Mouse (Mus musculus) forebrain, embryonic 14.5 days (tissue): ENCODE data around the gene Mgarp. TPM values are rescaled to one million over a fixed set of nuclear protein-coding genes. Genes with fewer than 3 reads are reported as not detected.
A peak's percentile ranks its signal among the peaks of the same experiment; 100 is the strongest.

Experiments
- ATAC-seq: fragments of 200-750 bp; cut with Nextera tagmentation; 2 replicates; pipeline ENCODE4 v1.8.0; 2017; ENCODE audit warnings: mild to moderate bottlenecking, moderate library complexity
- DNase-seq: peaks from one replicate; pipeline ENCODE4 v3.0.0-alpha.2; 2015; ENCODE audit warnings: low spot score
- H3K27ac ChIP-seq: fragments of 300-500 bp; sonication (generic); 2 replicates; pipeline ENCODE4 v1.5.1; 2014; ENCODE audit warnings: low read depth, mild to moderate bottlenecking, control low read depth, low read length, moderate library complexity
- H3K27me3 ChIP-seq: fragments of 300-500 bp; sonication (generic); replicated peaks from 2 replicates; pipeline ENCODE4 v1.6.1; 2014; ENCODE audit warnings: low read length, control low read depth, mixed read lengths; ENCODE audit not compliant: control insufficient read depth, insufficient read depth
- H3K36me3 ChIP-seq: fragments of 300-500 bp; sonication (generic); 2 replicates; pipeline ENCODE4 v1.6.1; 2014; ENCODE audit warnings: low read length, control low read depth; ENCODE audit not compliant: control insufficient read depth, insufficient read depth
- H3K4me1 ChIP-seq: fragments of 300-500 bp; sonication (generic); 2 replicates; pipeline ENCODE4 v1.6.1; 2014; ENCODE audit warnings: antibody characterized with exemption, low read length, control low read depth; ENCODE audit not compliant: control insufficient read depth, insufficient read depth
- H3K4me2 ChIP-seq: fragments of 300-500 bp; sonication (generic); 2 replicates; pipeline ENCODE4 v1.6.1; 2014; ENCODE audit warnings: mild to moderate bottlenecking, control low read depth, low read length
- H3K4me3 ChIP-seq: fragments of 300-500 bp; sonication (generic); 2 replicates; pipeline ENCODE4 v1.5.1; 2014; ENCODE audit warnings: low read depth, low read length, control low read depth
- H3K9ac ChIP-seq: fragments of 300-500 bp; sonication (generic); 2 replicates; pipeline ENCODE4 v1.6.1; 2014; ENCODE audit warnings: mild to moderate bottlenecking, low read length, control low read depth, moderate library complexity
- H3K9me3 ChIP-seq: fragments of 300-500 bp; sonication (generic); replicated peaks from 2 replicates; pipeline ENCODE4 v1.6.1; 2016; ENCODE audit warnings: low read length, control low read depth, mixed read lengths; ENCODE audit not compliant: control insufficient read depth
- WGBS: fragments of 180-500 bp; shearing (Covaris S2); extraction: QIAGEN DNeasy Blood & Tissue Kit; methylation state at CpG from one replicate; pipeline ENCODE4 v1.1.7; 2014; 5-methylcytosine and 5-hydroxymethylcytosine counted together
- polyA plus RNA-seq: library from polyadenylated mRNA; unstranded; fragments of >200 nt; fragmentation: Nextera tagmentation; extraction: Ambion mirVana; gene quantifications from 2 replicates; pipeline ENCODE4 v1.2.1, GENCODE M21; 2014

The Mgarp gene
- polyA plus RNA-seq, 1 experiment from 2014 or later, result 0.56 TPM

DNA sequence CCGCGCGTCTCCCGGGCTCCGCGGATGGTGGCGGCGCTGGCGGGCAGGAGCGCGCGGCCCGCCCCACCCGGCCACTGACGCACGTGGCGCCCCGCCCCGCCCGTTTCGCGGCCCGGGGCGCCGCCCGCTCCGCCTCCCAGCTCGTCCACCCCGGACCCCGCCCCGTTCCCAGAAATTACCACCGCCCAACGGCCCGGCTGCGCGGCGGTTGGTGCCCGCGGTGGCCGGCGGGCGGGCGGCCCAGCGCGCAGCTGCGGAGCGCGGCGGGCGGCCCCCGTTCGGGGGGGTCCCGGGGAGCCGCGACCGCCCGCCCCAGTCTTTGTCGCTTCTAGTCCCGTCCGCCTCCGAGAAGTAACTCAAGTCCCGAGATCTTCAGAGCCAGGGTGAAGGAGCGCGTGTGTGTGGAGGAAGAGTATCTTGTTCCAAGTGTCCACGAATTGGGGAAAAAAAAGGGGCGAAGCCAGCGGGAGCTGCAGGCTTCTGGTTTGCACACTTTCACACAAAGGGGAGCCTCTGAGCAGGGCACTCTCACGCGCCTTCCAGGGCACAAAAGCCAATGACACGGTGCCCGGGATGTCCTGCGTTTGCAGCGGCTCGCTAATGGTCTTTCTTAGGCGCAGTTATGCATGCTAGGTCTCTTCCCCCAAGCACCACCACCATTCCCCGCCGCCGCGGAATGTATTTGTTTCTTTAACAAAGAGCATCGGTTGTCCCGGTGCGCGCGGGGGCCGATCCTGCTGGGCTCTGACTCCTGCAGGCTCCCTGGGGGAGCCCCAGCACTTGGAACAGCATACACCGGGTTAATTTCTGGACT is 55.1 kb downstream of the Mgarp start:
- Histone ChIP-seq H3K36me3 (no peaks in the 10 kb centered on the region), H3K4me2 (peak overlapping the region; percentile 82), H3K9ac (peak overlapping the region; percentile 95), H3K4me1 (peaks cover 5% of the 10 kb centered on the region; the same call in 1 of the 2 replicates), H3K4me3 (peak overlapping the region; percentile 95), H3K9me3 (no peaks in the 10 kb centered on the region), H3K27ac (peak overlapping the region; percentile 100), H3K27me3 (no peaks in the 10 kb centered on the region)
- under 1% methylated on average over 84 of the region's 86 CpGs for WGBS
- ATAC-seq (peak; percentile 82), DNase-seq (peak; percentile 91)

DNA sequence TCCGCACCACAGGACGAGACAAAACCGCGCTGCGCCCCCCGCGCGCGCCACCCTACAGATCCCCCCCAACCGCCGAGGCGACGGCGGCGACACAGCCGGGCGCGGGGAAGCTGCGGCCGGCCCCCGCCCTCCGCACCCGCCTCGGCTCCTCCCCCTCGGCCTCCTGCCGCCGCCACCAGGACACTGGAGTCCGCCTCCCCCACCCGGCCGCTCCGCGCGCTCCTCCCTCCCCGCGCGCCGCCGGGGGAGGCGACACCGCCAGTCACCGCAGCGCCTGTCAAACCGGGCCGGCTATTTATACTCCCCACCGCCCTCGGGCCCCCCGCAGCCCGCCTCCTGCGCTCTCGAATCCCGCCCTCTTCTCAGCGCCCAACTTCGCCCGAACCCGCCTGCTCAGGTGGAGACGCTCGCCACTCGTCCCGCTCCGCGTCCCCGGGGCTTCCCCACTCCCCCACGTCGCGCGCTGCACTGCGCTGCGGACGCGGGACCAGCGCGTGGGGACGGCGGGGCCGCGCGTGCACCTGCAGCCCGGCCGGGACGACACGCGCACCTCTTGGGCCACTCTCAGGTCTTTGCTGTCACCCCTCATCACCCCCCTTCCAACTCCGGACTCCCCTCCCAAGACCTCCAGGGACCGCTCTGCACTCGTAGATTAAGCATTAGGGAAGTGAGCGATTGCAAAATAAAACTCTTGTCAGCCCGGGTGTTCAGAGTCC is 55.8 kb downstream of the Mgarp start, which contains the start of gene Elf2:
TSS of gene Elf2 (minus strand) at position 112 of the 716 bp plus-strand sequence.
- Histone ChIP-seq H3K27ac (peak within 1 kb of the TSS; percentile 100), H3K4me2 (peak within 1 kb of the TSS; percentile 82), H3K4me1 (peaks cover 5% of the 10 kb centered on the region; the same call in 1 of the 2 replicates), H3K9ac (peak within 1 kb of the TSS; percentile 95), H3K27me3 (no peaks in the 10 kb centered on the region), H3K9me3 (no peaks in the 10 kb centered on the region), H3K4me3 (peak within 1 kb of the TSS; percentile 95), H3K36me3 (no peaks in the 10 kb centered on the region)
- DNase-seq (peak; percentile 92), ATAC-seq (peak; percentile 86)
- whole genome bisulfite sequencing, result under 1% methylated on average over 54 of the region's 87 CpGs

DNA sequence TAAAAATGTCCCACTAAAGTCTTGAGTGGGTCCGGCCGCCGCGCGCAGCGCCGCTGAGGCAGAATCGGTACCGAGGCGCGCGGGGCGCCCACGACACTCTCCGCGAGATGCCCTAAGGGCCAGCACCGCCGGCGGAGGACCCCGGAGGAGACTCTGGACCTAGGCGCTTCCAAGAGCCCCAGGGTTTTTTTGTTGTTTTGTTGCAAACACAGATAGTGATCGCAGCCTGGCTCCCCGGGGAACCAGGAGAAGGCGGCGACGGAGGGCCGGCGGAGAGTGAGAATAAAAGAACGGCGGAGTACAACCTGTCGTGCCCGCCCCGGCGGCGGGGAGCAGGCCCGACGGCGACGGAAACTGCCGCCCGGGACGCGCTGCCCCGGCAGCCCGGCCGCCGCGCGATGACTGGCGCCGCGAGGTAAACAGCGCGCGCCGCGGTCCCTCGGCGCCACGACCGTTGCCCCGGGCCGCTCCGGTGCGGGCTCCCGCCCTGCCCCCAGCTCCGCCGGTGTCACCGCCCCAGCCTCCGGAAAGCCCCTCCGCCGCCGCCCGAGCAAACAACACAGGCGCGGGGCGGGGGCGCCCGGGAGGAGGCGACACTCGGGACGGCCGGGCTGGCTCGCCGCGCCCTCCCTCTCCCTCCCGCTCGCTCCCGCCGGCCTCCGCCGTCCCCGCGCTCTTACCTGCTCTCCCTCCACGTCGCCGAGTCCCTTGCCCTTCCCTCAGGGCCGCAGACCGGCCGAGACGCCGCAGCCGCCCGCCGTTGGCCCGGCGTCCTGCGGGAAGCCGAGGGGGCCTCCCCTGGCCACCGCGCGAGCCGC is 56.6 kb downstream of the Mgarp start:
- H3K27ac ChIP-seq, result peak overlapping the region; percentile 100
- H3K4me2 ChIP-seq, result peak overlapping the region; percentile 82
- H3K4me3 ChIP-seq, result peak overlapping the region; percentile 95
- ATAC-seq, result peak; percentile 44
- WGBS, result 1% methylated on average over 83 of the region's 113 CpGs
- H3K4me1 ChIP-seq, result peaks cover 5% of the 10 kb centered on the region; the same call in 1 of the 2 replicates
- no peaks in the 10 kb centered on the region for H3K9me3 ChIP-seq
- DNase-seq, result peak; percentile 37
- H3K9ac ChIP-seq, result peak overlapping the region; percentile 95
- H3K27me3 ChIP-seq, result no peaks in the 10 kb centered on the region
- H3K36me3 ChIP-seq, result no peaks in the 10 kb centered on the region

DNA sequence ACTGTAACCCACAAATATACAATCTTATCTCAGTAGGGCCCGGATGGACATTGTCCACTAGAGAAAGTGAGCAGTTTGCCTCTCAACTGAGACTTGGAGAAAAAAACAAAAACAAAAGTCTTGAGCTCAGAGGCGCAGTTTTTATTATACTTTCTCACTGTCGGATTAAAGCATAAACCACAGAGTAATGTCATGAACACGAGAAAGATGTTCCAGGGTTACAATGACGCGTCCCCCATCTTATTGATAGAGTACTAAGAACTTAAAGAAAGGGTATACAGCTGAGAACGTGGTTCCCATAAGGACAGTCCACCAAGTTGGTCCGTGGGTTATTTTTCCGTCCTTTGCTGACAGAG is 57.2 kb downstream of the Mgarp start:
- Histone ChIP-seq H3K27me3 (no peaks in the 10 kb centered on the region), H3K4me3 (peak overlapping the region; percentile 95), H3K9ac (peak overlapping the region; percentile 95), H3K4me2 (peak overlapping the region; percentile 82), H3K9me3 (no peaks in the 10 kb centered on the region), H3K36me3 (no peaks in the 10 kb centered on the region), H3K27ac (peak overlapping the region; percentile 100), H3K4me1 (peaks cover 5% of the 10 kb centered on the region; the same call in 1 of the 2 replicates)
- no peak for DNase-seq
- ATAC-seq, result no peak
- WGBS, result 2% methylated on average over 9 of the region's 9 CpGs

Other genes starting within 250 kb of the Mgarp start
- gene Noct, start 172.3 kb downstream of the Mgarp start, polyA plus RNA-seq, result 15.6 and 20.8 TPM in 2 replicates
- 37.2 and 49.9 TPM in 2 replicates for gene Elf2, start 56.1 kb downstream of the Mgarp start, polyA plus RNA-seq
- 715 and 875 TPM in 2 replicates for gene Ndufc1, start 12.2 kb upstream of the Mgarp start, polyA plus RNA-seq
- 26.6 and 37.4 TPM in 2 replicates for gene Naa15, start 18.4 kb upstream of the Mgarp start, polyA plus RNA-seq
- gene Rab33b, start 87.2 kb upstream of the Mgarp start, polyA plus RNA-seq, result 20.4 and 26.6 TPM in 2 replicates
- 3.7 and 5.2 TPM in 2 replicates for gene Setd7, start 164.1 kb upstream of the Mgarp start, polyA plus RNA-seq